Mouse (Mus musculus) midbrain, embryonic 10.5 days (tissue): ENCODE results near the gene Oxct2b. TPM values are rescaled to one million over a fixed set of nuclear protein-coding genes. Genes with fewer than 3 reads are reported as not detected.
A peak's percentile ranks its signal among the peaks of the same experiment; 100 is the strongest.
"Not testable (repeated sequence)": the region's sequence is repeated elsewhere in the genome, so short reads cannot be mapped to it uniquely, and the experiment has no call there.

Experiments
- DNase-seq: peaks from one replicate; pipeline ENCODE4 v3.0.0-alpha.2; 2017; ENCODE audit warnings: low spot score
- H3K27ac ChIP-seq: fragments of 300-500 bp; sonication (generic); replicated peaks from 2 replicates; pipeline ENCODE4 v1.5.1; 2016; ENCODE audit warnings: mild to moderate bottlenecking
- H3K27me3 ChIP-seq: fragments of 300-500 bp; sonication (generic); 2 replicates; pipeline ENCODE4 v1.6.1; 2016; ENCODE audit warnings: low read depth, mild to moderate bottlenecking; ENCODE audit not compliant: poor library complexity, severe bottlenecking
- H3K36me3 ChIP-seq: fragments of 300-500 bp; sonication (generic); 2 replicates; pipeline ENCODE4 v1.6.1; 2016; ENCODE audit warnings: mild to moderate bottlenecking, moderate library complexity
- H3K4me1 ChIP-seq: fragments of 300-500 bp; sonication (generic); 2 replicates; pipeline ENCODE4 v1.6.1; 2016
- H3K4me3 ChIP-seq: fragments of 300-500 bp; sonication (generic); 2 replicates; pipeline ENCODE4 v1.5.1; 2016; ENCODE audit warnings: mild to moderate bottlenecking, moderate library complexity
- H3K9me3 ChIP-seq: fragments of 300-500 bp; sonication (generic); replicated peaks from 2 replicates; pipeline ENCODE4 v1.6.1; 2016; ENCODE audit warnings: mild to moderate bottlenecking
- WGBS: fragments of 180-500 bp; shearing (Covaris S2); methylation state at CpG from one replicate; pipeline ENCODE4 v1.1.7; 2016; 5-methylcytosine and 5-hydroxymethylcytosine counted together
- polyA plus RNA-seq: library from polyadenylated mRNA; unstranded; fragments of >200 nt; fragmentation: Nextera tagmentation; extraction: Ambion mirVana; gene quantifications from 2 replicates; pipeline ENCODE4 v1.2.1, GENCODE M21; 2016

Oxct2b gene
- polyA plus RNA-seq, 1 experiment from 2014 or later, result 0.07 TPM

DNA sequence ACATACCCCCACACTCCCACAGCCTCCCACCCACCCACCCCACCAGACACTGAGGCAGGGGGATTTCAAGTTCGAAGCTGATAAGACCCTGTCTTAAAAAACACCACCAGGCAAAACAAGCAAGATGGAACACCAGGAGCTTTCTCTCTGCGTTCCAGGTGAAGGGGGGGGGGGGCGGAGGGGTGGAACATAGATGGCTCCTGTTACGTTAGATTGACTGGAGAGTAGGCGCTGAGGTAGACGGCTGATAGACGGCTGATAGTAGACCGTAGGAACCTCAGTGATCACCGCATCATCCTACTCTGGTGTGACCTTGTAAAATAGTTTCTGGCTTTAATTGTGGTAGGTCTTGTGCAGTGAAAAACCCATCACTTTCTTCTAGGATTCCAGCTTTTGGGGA, 22.2 kb upstream of the Oxct2b start:
- Histone ChIP-seq H3K4me3 (no peak overlapping the region), H3K36me3 (no peaks in the 10 kb centered on the region), H3K9me3 (0 out of 2 replicates have a peak, but pooled peaks cover 2% of the 10 kb centered on the region), H3K4me1 (peaks cover under 1% of the 10 kb centered on the region; the same call in 1 of the 2 replicates), H3K27me3 (no peaks in the 10 kb centered on the region), H3K27ac (no peak overlapping the region)
- 77% methylated on average over 9 of the region's 9 CpGs for WGBS
- no peak for DNase-seq

DNA sequence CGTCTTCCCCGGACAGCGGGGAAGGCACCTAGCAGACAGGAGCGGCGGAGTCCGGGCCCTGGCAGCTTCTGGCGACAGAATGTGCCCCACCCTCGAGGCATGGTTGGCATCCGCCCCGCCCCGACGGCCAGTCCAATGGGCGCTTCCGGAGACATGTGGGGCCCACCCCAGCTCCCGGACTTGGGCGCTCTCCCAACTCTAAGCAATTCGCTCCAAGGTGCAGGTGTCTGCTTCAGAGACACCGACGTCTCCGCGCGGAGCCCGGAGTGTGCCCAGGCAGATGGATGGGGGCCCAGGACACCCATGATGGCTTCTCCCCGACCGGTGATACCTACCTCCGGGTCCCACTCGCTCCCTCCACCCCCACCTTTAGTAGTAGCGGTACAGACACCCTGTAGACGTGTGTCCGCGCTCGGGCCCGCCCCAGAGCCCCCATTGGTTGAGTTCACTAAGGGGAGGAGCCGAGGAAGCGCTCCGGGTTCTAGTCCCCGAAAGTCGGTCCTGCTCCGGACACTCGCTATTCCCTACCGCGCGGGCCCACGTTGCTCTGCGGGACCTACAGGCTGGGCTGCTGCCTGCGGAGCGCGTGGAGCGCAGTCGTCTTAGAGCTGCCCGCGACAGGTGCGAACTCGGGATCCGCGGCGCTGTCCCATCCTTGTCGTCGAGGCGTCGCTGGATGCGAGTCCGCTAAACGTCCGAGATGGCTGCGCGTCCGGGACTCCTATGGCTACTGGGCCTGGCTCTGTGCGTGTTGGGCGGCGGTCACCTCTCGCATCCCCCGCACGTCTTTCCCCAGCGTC, 11.2 kb upstream of the Oxct2b start, which contains the start of gene Bmp8b:
Bmp8b (plus strand) TSS at position 515 of the 800 bp plus-strand sequence.
- H3K9me3 ChIP-seq, result 0 out of 2 replicates have a peak, but pooled peaks cover 3% of the 10 kb centered on the region
- no peaks in the 10 kb centered on the region for H3K36me3 ChIP-seq
- no peak within 1 kb of the TSS for H3K27ac ChIP-seq
- H3K27me3 ChIP-seq, result peaks cover 62% of the 10 kb centered on the region
- DNase-seq, result peak; percentile 37
- H3K4me3 ChIP-seq, result peak within 1 kb of the TSS; percentile 50
- peaks cover 12% of the 10 kb centered on the region for H3K4me1 ChIP-seq
- 6% methylated on average over 75 of the region's 75 CpGs for WGBS

DNA sequence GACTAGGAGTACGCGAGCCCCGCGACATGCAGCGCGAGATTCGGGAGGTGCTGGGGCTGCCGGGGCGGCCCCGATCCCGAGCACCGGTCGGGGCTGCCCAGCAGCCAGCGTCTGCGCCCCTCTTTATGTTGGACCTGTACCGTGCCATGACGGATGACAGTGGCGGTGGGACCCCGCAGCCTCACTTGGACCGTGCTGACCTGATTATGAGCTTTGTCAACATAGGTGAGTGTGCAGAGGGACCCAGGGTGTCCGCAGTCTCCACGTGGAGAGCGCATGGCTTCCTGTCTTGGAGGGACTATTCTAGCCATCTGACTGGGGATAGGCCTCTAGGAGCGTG, 10.6 kb upstream of the Oxct2b start:
- no peak overlapping the region for H3K27ac ChIP-seq
- WGBS, result 23% methylated on average over 24 of the region's 24 CpGs
- 0 out of 2 replicates have a peak, but pooled peaks cover 3% of the 10 kb centered on the region for H3K9me3 ChIP-seq
- peak overlapping the region; percentile 50 for H3K4me3 ChIP-seq
- no peaks in the 10 kb centered on the region for H3K36me3 ChIP-seq
- peaks cover 62% of the 10 kb centered on the region for H3K27me3 ChIP-seq
- H3K4me1 ChIP-seq, result peaks cover 12% of the 10 kb centered on the region
- DNase-seq, result no peak

DNA sequence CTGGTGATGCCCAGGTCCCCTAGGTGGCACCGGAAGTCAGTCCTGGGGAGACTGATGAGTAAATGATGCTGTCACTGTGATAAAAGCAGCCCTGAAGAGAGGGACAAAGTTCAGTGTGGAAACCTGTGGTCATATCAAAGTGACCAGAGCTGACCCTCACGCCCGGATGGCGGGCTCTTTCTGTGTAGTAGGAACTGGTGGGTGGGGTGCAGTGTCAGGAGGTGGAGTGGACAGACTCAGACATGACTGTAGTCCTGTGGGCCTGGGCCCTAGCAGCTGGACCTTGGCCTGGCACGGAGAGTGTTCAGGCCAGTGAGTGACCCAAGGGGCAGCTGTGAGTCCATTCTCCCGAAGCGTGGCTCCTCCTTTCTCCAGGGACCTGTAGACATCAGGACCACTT, 10.1 kb upstream of the Oxct2b start:
- Histone ChIP-seq H3K4me1 (peaks cover 12% of the 10 kb centered on the region), H3K27me3 (peaks cover 62% of the 10 kb centered on the region)
- H3K9me3 ChIP-seq, DNase-seq, H3K36me3 ChIP-seq, H3K4me3 ChIP-seq, H3K27ac ChIP-seq: not testable (repeated sequence)
- WGBS, result 80% methylated on average over 7 of the region's 7 CpGs

DNA sequence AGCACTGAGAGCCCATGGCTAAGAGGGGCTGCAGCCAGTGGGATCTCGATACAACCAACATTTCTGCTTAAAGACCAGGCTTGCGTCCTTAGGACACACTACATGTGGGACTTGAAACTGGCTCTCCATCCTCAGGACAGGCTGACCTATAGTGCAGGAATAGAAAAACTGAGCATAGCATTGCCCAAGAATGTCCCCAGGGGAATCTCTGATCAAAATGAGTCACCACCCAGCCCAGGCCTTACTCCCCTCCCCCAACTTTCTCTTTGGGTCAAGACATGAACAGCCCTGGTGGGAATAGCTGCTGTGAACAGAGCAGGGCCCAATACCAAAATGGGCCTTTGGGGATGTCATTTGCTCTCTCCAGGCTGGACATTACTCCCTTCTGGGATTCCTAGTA, 9.2 kb upstream of the Oxct2b start:
- no peaks in the 10 kb centered on the region for H3K9me3 ChIP-seq
- no peak for DNase-seq
- H3K36me3 ChIP-seq, result no peaks in the 10 kb centered on the region
- H3K27ac ChIP-seq, result no peak overlapping the region
- peaks cover 12% of the 10 kb centered on the region for H3K4me1 ChIP-seq
- no peak overlapping the region for H3K4me3 ChIP-seq
- 88% methylated on average over 2 of the region's 2 CpGs for WGBS
- peaks cover 62% of the 10 kb centered on the region for H3K27me3 ChIP-seq

DNA sequence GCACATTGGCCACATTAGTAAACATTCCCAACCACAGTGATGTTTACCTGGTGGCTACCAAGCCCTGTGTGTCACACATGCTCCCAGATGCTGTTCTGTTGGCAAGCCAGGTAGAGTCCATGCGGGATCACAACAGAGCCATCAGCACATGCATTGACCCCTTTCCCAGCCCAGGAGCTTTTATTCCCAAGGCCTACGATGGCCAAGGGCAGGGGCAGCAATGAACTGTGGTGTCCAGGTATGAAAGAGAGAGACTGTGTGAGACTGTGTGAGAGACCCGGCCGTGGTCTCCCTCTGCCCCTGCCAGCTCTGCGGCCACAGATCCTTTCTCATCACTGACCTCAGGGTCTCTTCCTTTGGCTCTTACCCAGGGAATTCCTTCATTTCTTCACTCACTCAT, 8.0 kb upstream of the Oxct2b start:
- no peak overlapping the region for H3K4me3 ChIP-seq
- H3K4me1 ChIP-seq, result peaks cover 12% of the 10 kb centered on the region
- peaks cover 56% of the 10 kb centered on the region for H3K27me3 ChIP-seq
- WGBS, result 89% methylated on average over 5 of the region's 5 CpGs
- H3K36me3 ChIP-seq, result no peaks in the 10 kb centered on the region
- no peak overlapping the region for H3K27ac ChIP-seq
- DNase-seq, result no peak
- no peaks in the 10 kb centered on the region for H3K9me3 ChIP-seq

DNA sequence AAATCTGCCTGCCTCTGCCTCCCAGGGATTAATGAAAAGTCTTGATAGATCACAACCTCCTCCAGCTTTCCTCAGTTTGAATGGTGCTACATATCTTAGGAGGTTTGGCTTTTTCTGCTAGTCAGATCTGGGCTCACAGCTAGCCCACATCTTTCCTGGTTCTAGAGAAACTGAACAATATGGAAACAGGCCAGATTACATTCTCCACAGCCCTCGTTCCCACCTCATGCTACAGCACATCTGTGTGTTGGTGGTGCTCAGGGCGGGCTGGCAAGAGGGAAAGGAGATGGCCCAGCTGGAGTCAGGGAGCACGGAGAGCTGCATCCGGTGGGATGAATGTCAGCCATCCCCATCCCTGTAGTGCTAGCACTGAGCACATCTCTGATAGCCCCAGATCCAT, 5.3 kb upstream of the Oxct2b start:
- H3K4me3 ChIP-seq, result no peak overlapping the region
- peaks cover under 1% of the 10 kb centered on the region for H3K4me1 ChIP-seq
- 86% methylated on average over 4 of the region's 4 CpGs for WGBS
- H3K27me3 ChIP-seq, result peaks cover 42% of the 10 kb centered on the region
- H3K9me3 ChIP-seq, result no peaks in the 10 kb centered on the region
- H3K36me3 ChIP-seq, result no peaks in the 10 kb centered on the region
- DNase-seq, result no peak
- no peak overlapping the region for H3K27ac ChIP-seq

DNA sequence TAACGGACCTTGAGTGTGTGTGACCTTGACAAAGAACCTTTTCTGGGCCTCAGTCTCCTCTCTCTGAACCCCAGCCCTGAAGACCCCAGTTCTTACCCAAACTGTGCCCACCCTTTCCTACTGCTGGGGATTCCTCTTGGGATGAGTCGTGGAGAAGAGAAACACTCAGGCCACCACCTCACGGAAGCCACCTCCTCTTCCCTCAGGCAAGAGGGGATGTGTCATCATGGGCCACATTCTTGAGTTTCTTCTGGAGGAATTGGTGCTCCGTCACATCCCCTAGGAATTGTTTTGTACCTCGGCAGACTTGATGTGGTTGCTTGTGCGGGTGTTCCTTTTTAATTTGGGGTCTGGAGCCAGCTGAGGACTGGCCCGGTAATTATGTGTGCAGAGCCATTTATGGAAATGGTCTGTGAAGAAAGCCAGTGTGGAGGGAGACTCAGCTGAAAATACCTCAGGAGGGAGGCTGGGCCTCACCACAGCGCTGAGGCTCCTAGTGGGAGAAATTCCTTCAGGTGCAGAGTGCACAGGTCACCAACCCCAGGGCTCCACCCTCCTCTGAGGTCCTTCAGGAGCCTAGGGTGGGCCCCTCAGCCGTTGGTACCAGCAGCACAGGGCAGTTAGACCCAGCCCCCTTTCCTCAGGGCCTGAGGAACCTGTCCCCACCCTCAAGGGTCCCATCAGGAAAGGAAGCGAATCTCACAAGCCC, 4.6 kb upstream of the Oxct2b start:
- H3K36me3 ChIP-seq, H3K4me1 ChIP-seq, H3K9me3 ChIP-seq, H3K27ac ChIP-seq, H3K4me3 ChIP-seq, DNase-seq: not testable (repeated sequence)
- WGBS, result 82% methylated on average over 10 of the region's 10 CpGs
- H3K27me3 ChIP-seq, result peaks cover 42% of the 10 kb centered on the region

DNA sequence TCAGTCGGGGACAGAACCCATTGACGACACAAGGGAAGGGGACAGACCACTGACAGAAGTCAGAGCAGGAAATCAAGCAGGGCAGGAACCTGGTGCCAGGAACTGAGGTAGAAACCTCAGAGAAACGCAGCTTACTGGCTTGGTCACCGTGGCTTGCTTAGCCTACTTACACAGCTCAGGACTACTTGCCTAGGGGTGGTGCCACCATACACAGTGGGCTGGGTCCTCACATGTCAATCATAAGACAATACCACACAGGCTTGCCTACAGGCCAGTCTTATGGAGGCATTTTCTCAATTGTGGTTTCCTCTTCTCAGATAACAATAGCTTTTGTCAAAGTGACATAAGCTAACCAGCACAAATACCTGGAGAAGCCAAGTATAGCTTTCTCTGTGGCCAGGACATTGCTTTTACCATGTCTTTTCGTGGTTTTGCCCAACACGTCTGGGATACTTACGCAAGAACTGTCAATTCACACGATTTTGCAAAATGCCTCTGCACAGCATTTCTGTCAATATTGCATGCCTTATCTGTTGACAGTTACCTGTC, 3.8 kb upstream of the Oxct2b start:
- Histone ChIP-seq H3K27me3 (peaks cover 40% of the 10 kb centered on the region), H3K4me3 (no peak overlapping the region), H3K27ac (no peak overlapping the region), H3K36me3 (no peaks in the 10 kb centered on the region), H3K9me3 (no peaks in the 10 kb centered on the region), H3K4me1 (peaks cover 8% of the 10 kb centered on the region)
- WGBS, result 87% methylated on average over 8 of the region's 8 CpGs
- DNase-seq, result no peak

DNA sequence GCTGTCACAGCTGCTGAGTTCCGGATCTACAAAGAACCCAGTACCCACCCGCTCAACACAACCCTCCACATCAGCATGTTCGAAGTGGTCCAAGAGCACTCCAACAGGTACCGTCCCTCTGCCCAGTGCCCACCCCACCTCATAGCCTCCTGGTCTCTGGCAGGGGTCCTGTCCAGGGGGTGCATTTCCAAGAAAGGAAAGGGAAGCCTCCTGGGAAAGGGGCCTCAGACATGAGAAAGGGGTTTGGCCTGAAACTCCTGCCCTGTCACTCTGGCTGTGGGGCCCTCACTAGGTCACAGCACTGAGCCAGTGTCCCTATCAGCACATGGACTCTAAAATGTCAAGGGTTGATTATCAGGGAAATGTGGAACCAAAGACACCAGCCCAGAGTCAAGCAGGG, 1.4 kb upstream of the Oxct2b start:
- H3K9me3 ChIP-seq, H3K27ac ChIP-seq, H3K4me3 ChIP-seq, H3K36me3 ChIP-seq, DNase-seq: not testable (repeated sequence)
- Histone ChIP-seq H3K4me1 (peaks cover 11% of the 10 kb centered on the region), H3K27me3 (peaks cover 35% of the 10 kb centered on the region)
- WGBS, result 87% methylated on average over 4 of the region's 4 CpGs

DNA sequence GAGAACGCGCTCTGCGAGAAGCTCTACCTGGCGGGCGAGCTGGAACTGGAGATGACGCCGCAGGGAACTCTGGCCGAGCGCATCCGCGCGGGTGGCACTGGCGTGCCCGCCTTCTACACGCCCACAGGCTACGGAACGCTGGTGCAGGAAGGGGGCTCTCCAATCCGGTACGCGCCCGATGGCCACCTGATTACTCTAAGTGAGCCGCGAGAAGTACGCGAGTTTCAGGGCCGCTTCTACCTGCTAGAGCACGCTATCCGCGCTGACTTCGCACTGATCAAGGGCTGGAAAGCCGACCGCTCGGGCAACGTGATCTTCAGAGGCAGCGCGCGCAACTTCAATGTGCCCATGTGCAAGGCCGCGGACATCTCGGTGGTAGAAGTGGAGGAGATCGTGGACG, 574 bp downstream of the Oxct2b start:
- WGBS, result 16% methylated on average over 35 of the region's 42 CpGs
- H3K36me3 ChIP-seq, result not testable (repeated sequence)
- DNase-seq, result peak; percentile 26

DNA sequence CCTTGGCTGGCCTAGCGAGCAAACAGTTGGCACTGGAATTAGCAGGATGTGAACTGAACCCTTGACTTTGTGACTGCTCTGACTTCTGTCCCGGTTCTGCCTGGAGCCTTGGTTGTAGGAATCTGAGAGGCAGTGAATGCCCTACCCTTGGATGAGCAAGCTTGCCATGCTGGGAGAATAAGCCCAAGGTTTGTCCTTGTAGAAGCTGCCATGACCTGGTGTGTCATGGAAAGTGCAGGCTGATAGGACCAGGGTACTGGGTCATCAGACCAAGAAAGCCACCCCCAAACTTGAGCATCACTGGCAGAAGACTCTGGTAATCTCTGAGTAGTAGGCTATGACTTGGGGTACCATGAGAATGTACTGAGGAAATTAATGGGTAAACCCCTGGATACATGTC, 5.2 kb downstream of the Oxct2b start:
- no peak overlapping the region for H3K4me3 ChIP-seq
- H3K4me1 ChIP-seq, result peaks cover 9% of the 10 kb centered on the region; the same call in 1 of the 2 replicates
- H3K9me3 ChIP-seq, result no peaks in the 10 kb centered on the region
- peaks cover 34% of the 10 kb centered on the region for H3K36me3 ChIP-seq
- H3K27me3 ChIP-seq, result peaks cover 17% of the 10 kb centered on the region
- H3K27ac ChIP-seq, result no peak overlapping the region
- DNase-seq, result no peak
- WGBS, result 90% methylated on average over 2 of the region's 2 CpGs

More for the DNA sequence above, 574 bp downstream of the Oxct2b start:
- H3K4me3 ChIP-seq, result peak overlapping the region; percentile 49
- peaks cover 35% of the 10 kb centered on the region for H3K27me3 ChIP-seq
- not testable (repeated sequence) for H3K27ac ChIP-seq, H3K9me3 ChIP-seq
- peaks cover 14% of the 10 kb centered on the region for H3K4me1 ChIP-seq

DNA sequence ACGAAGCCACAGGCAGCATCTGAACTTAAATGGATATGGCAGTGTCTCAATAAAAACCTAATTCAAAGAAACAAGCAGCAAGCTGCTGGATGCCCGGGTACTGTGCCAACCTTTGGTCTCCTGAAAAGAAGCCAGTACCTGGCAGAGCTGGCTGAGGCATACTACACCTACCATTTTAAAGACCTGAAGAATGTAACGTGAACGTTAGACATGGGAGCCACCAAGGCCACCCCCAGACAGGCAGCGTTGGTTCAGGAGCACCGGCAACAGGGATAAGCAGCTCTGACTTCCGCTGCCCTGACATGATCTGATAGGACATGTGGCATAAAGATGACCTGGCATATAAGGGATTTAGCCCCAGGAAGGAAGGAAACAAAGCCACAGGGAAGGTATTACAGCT, 10.6 kb downstream of the Oxct2b start:
- Histone ChIP-seq H3K4me3 (no peak overlapping the region), H3K27ac (no peak overlapping the region), H3K9me3 (no peaks in the 10 kb centered on the region), H3K36me3 (peaks cover 86% of the 10 kb centered on the region), H3K4me1 (no peaks in the 10 kb centered on the region), H3K27me3 (no peaks in the 10 kb centered on the region)
- 95% methylated on average over 7 of the region's 7 CpGs for WGBS
- DNase-seq, result no peak
